Mouse (Mus musculus): ENCODE data around the gene Spred2.

- TF ChIP-seq CTCF (IDR thresholded peaks at IDR 0.05; ENCODE audit: low read depth, low read length) (no peak), POLR2A (IDR thresholded peaks at IDR 0.05; ENCODE audit: borderline replicate concordance, low read depth, low read length) (no peak)
These were observed 35.7 kb downstream of the Spred2 start for GRCm38 (mm10) chr11:19959897-19960296.
